Mouse (Mus musculus): ENCODE data around the gene Twist1.

The Twist1 gene

GRCm38 (mm10) chr12:33957400-33958240, at the start of gene Twist1:
Gene Twist1 (plus strand): TSS chr12:33957671.
- TF ChIP-seq CTCF (conservative IDR thresholded peaks at IDR 0.05; ENCODE audit: low read length) (no peak), NANOG (IDR thresholded peaks at IDR 0.05; ENCODE audit: borderline replicate concordance, low read length) (no peak), POU5F1 (IDR thresholded peaks at IDR 0.05; ENCODE audit: borderline replicate concordance, low read length) (no peak)
- no peaks in the 10 kb centered on the region for H3K9me3 ChIP-seq (ENCODE audit: low read length)
- peaks cover 31% of the 10 kb centered on the region for H3K4me1 ChIP-seq (replicated peaks; ENCODE audit: low read depth, low read length)
- peaks cover 71% of the 10 kb centered on the region for H3K27me3 ChIP-seq (ENCODE audit: insufficient read depth, low read length)
- H3K36me3 ChIP-seq (ENCODE audit: insufficient read depth, low read length) = no peaks in the 10 kb centered on the region
- H3K4me3 ChIP-seq (replicated peaks; ENCODE audit: low read length) = peak within 1 kb of the TSS; percentile 79

GRCm38 (mm10) chr12:33926751-33927150, 30.7 kb upstream of the Twist1 start:
- H3K27me3 ChIP-seq (ENCODE audit: insufficient read depth, low read length) = peaks cover 25% of the 10 kb centered on the region
- peaks cover 3% of the 10 kb centered on the region; the same call in 1 of the 2 replicates for H3K9me3 ChIP-seq (ENCODE audit: low read length)
- H3K4me3 ChIP-seq (replicated peaks; ENCODE audit: low read length) = no peak overlapping the region
- TF ChIP-seq NANOG (IDR thresholded peaks at IDR 0.05; ENCODE audit: borderline replicate concordance, low read length) = no peak
- TF ChIP-seq POU5F1 (IDR thresholded peaks at IDR 0.05; ENCODE audit: borderline replicate concordance, low read length) = no peak
- no peak for TF ChIP-seq CTCF (conservative IDR thresholded peaks at IDR 0.05; ENCODE audit: low read length)
- peaks cover 12% of the 10 kb centered on the region for H3K4me1 ChIP-seq (replicated peaks; ENCODE audit: low read depth, low read length)
- H3K36me3 ChIP-seq (ENCODE audit: insufficient read depth, low read length) = no peaks in the 10 kb centered on the region

- Histone ChIP-seq H3K9me3 (ENCODE audit: low read length) (peaks cover 3% of the 10 kb centered on the region; the same call in 1 of the 2 replicates), H3K36me3 (ENCODE audit: insufficient read depth, low read length) (no peaks in the 10 kb centered on the region), H3K4me3 (replicated peaks; ENCODE audit: low read length) (no peak overlapping the region), H3K4me1 (replicated peaks; ENCODE audit: low read depth, low read length) (peaks cover 12% of the 10 kb centered on the region), H3K27me3 (ENCODE audit: insufficient read depth, low read length) (peaks cover 25% of the 10 kb centered on the region)
- TF ChIP-seq NANOG (IDR thresholded peaks at IDR 0.05; ENCODE audit: borderline replicate concordance, low read length) = no peak
- no peak for TF ChIP-seq CTCF (conservative IDR thresholded peaks at IDR 0.05; ENCODE audit: low read length)
- TF ChIP-seq POU5F1 (IDR thresholded peaks at IDR 0.05; ENCODE audit: borderline replicate concordance, low read length) = no peak
These were observed 30.0 kb upstream of the Twist1 start for GRCm38 (mm10) chr12:33927334-33928098.

GRCm38 (mm10) chr12:33928331-33929192, 28.9 kb upstream of the Twist1 start, which contains the start of gene Ferd3l:
Gene Ferd3l (plus strand): TSS chr12:33928425.
- H3K36me3 ChIP-seq (ENCODE audit: insufficient read depth, low read length) = no peaks in the 10 kb centered on the region
- H3K27me3 ChIP-seq (ENCODE audit: insufficient read depth, low read length) = peaks cover 25% of the 10 kb centered on the region
- H3K9me3 ChIP-seq (ENCODE audit: low read length) = peaks cover 3% of the 10 kb centered on the region; the same call in 1 of the 2 replicates
- peak within 1 kb of the TSS; percentile 70 for H3K4me3 ChIP-seq (replicated peaks; ENCODE audit: low read length)
- no peak for TF ChIP-seq CTCF (conservative IDR thresholded peaks at IDR 0.05; ENCODE audit: low read length)
- no peak for TF ChIP-seq POU5F1 (IDR thresholded peaks at IDR 0.05; ENCODE audit: borderline replicate concordance, low read length)
- no peak for TF ChIP-seq NANOG (IDR thresholded peaks at IDR 0.05; ENCODE audit: borderline replicate concordance, low read length)
- peaks cover 12% of the 10 kb centered on the region for H3K4me1 ChIP-seq (replicated peaks; ENCODE audit: low read depth, low read length)

- H3K27me3 ChIP-seq (ENCODE audit: insufficient read depth, low read length) = peaks cover 42% of the 10 kb centered on the region
- H3K4me1 ChIP-seq (replicated peaks; ENCODE audit: low read depth, low read length) = peaks cover 16% of the 10 kb centered on the region
- TF ChIP-seq NANOG (IDR thresholded peaks at IDR 0.05; ENCODE audit: borderline replicate concordance, low read length) (no peak), CTCF (conservative IDR thresholded peaks at IDR 0.05; ENCODE audit: low read length) (peak; percentile 39), POU5F1 (IDR thresholded peaks at IDR 0.05; ENCODE audit: borderline replicate concordance, low read length) (no peak)
- H3K9me3 ChIP-seq (ENCODE audit: low read length) = no peaks in the 10 kb centered on the region
- no peak overlapping the region for H3K4me3 ChIP-seq (replicated peaks; ENCODE audit: low read length)
- no peaks in the 10 kb centered on the region for H3K36me3 ChIP-seq (ENCODE audit: insufficient read depth, low read length)
These were observed 4.6 kb upstream of the Twist1 start for GRCm38 (mm10) chr12:33952843-33953242.

- H3K9me3 ChIP-seq (ENCODE audit: low read length) = no peaks in the 10 kb centered on the region
- no peaks in the 10 kb centered on the region for H3K36me3 ChIP-seq (ENCODE audit: insufficient read depth, low read length)
- no peak overlapping the region for H3K4me3 ChIP-seq (replicated peaks; ENCODE audit: low read length)
- peaks cover 58% of the 10 kb centered on the region for H3K27me3 ChIP-seq (ENCODE audit: insufficient read depth, low read length)
- no peak for TF ChIP-seq CTCF (conservative IDR thresholded peaks at IDR 0.05; ENCODE audit: low read length)
- TF ChIP-seq NANOG (IDR thresholded peaks at IDR 0.05; ENCODE audit: borderline replicate concordance, low read length) = no peak
- no peak for TF ChIP-seq POU5F1 (IDR thresholded peaks at IDR 0.05; ENCODE audit: borderline replicate concordance, low read length)
- peaks cover 25% of the 10 kb centered on the region for H3K4me1 ChIP-seq (replicated peaks; ENCODE audit: low read depth, low read length)
These were observed 2.4 kb upstream of the Twist1 start for GRCm38 (mm10) chr12:33954931-33955565.

- Histone ChIP-seq H3K4me1 (replicated peaks; ENCODE audit: low read depth, low read length) (peaks cover 25% of the 10 kb centered on the region), H3K4me3 (replicated peaks; ENCODE audit: low read length) (no peak overlapping the region; the same call in 1 of the 2 replicates), H3K36me3 (ENCODE audit: insufficient read depth, low read length) (no peaks in the 10 kb centered on the region), H3K27me3 (ENCODE audit: insufficient read depth, low read length) (peaks cover 58% of the 10 kb centered on the region), H3K9me3 (ENCODE audit: low read length) (no peaks in the 10 kb centered on the region)
- TF ChIP-seq NANOG (IDR thresholded peaks at IDR 0.05; ENCODE audit: borderline replicate concordance, low read length) = no peak
- TF ChIP-seq CTCF (conservative IDR thresholded peaks at IDR 0.05; ENCODE audit: low read length) = no peak
- no peak for TF ChIP-seq POU5F1 (IDR thresholded peaks at IDR 0.05; ENCODE audit: borderline replicate concordance, low read length)
These were observed 1.7 kb upstream of the Twist1 start for GRCm38 (mm10) chr12:33955606-33956295.

Data from E14TG2a.4 (cell line).